Comparison of ENCODE assay signal across 18 mouse cellular contexts in genomic region chr13:116951336-116951735, GRCm38 (mm10).
A peak's percentile ranks its signal among the peaks of the same experiment; 100 is the strongest.
DNase-seq lines count a peak whose midpoint lies in the region.
"Had no signal": no experiment of that assay in that cellular context is flagged by ENCODE, and none has a peak within 500 bp of the region (broad histone marks: within the 10 kb centered on the region; RNA-seq: fewer than 3 reads in every experiment).

No protein-coding gene starts in this region.

- peak; percentile 36 for DNase-seq in heart, adult 11 months
- DNase-seq in heart, postnatal 4 days = no peak
- peak; percentile 69 for DNase-seq in NIH3T3 (ENCODE audit: low read depth)
- peak; percentile 85 for DNase-seq in fibroblast of lung, adult 2 months (ENCODE audit: low read depth)
- DNase-seq in right cerebral cortex, postnatal 36 days (ENCODE audit: low spot score in 2 of 2) = no peak
- DNase-seq in left cerebral cortex, postnatal 10 days (ENCODE audit: extremely low spot score in 1 of 2, low spot score in 2 of 2) = no peak
- DNase-seq in gastrocnemius, postnatal 36 days = no peak
- DNase-seq: adrenal gland, adult 2 months; adrenal gland, postnatal 10 days; adrenal gland, postnatal 25 days; B cell, adult 2 months; cerebellum, adult 11 months; cerebellum, adult 18-20 months; cerebellum, adult 8-10 months; cerebellum, adult 9-11 months; cerebellum, postnatal 14 days; cerebellum, postnatal 36 days; embryo, embryonic 11 days had no signal

- intact Hi-C loops in left cerebral cortex, postnatal 10 days (cut with DNase I) = no loop called here
- intact Hi-C loops in gastrocnemius, postnatal 36 days (cut with DNase I) = no loop called here

Comparison
In these comparisons a context has a peak if more than half of its experiments do, and no peak if none do; other contexts are left out.
1. DNase-seq: peak in heart, adult 11 months (single experiment), NIH3T3 (single experiment) and fibroblast of lung, adult 2 months (single experiment); none in heart, postnatal 4 days (single experiment), right cerebral cortex, postnatal 36 days (0 of 2), left cerebral cortex, postnatal 10 days (0 of 2) and gastrocnemius, postnatal 36 days (0 of 2).